Mouse (Mus musculus): Measurements from ENCODE around the gene Slc22a7. TPM values are rescaled to one million over a fixed set of nuclear protein-coding genes. Genes with fewer than 3 reads are reported as not detected.

Gene Slc22a7
- total RNA-seq (2023; ENCODE audit: inconsistent age), result not detected in 4 replicates

DNA sequence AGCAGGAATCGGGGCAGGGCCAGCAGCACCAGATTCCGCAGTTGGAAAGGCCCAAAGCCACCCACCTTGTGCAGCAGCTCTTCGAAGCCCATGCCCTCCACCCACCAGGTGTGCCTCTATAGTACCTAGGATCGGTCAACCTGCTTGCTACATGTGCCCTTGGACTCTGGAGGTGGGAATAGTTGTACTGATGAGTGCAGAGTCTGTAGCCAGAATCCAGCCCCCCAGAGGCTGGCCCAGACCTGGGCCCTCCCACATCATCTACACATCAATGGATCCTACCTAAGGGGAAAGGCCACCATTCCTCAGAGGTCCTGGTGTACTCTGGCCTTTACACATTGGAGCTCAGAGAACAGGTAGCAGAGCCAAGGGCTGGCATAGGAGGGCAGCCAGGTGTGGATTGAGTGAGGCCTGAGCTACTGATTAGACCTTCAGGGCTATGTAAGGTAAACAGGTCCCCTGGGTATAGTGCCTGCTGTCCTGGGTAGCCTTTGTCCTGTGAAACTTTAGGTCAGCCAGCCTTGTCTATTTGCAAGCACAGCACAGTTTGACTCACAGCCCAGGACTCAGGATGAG is at the start of gene Slc22a7:
Gene Slc22a7, minus strand, starts transcription at position 160 of the 576 bp plus-strand sequence.

DNA sequence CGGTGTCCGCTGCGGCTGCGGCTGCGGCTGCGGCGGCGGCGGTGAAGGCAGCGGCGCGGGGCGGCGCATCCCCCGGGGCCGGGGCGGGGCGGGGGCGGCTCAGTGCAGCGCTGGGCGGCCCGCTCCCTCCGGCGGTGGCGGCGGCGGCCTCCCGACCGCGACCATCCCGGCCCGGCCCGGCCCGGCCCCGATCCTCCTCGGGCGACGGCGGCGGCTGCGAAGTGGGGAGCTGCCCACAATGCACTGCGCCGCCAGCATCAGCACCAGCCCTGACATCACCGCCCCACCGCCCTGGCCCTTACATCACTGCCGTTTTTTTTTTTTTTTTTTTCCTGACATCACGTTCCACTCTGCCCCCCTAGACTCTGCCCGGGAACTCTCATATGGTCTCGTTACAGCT is 49.2 kb upstream of the Slc22a7 start, which contains the start of gene Ttbk1:
Gene Ttbk1, minus strand, starts transcription at position 245 of the 400 bp plus-strand sequence.

DNA sequence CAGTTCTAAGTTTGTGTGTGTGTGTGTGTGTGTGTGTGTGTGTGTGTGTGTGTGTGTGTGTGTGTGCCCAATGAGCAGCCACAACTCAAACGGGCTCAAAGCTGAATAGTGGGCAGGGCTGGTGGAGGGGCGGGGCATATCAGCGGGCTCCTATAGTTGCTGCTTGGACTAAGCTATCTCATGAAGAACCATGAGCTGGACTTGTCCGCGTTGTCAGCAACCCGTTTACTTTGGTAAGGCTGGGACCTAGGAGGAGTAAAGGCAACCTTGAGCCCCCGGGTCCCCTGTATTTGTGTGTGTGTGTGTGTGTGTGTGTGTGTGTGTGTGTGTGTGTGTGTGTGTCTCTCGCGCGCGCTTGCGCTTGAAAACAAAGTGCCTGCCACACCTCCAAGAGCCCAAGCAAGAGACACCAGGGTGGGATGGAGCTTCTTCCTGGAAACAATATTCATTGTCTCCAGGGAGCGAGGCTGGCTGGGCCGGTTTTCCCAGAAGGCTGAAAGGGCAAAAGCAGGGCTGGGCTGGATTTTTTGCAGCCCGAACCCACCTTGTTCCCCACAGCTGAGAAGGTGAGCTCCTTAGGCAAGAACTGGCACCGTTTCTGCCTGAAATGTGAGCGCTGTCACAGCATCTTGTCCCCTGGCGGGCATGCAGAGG is 9.4 kb downstream of the Slc22a7 start, which contains the start of gene Crip3:
Gene Crip3, plus strand, starts transcription at position 166 of the 654 bp plus-strand sequence.

DNA sequence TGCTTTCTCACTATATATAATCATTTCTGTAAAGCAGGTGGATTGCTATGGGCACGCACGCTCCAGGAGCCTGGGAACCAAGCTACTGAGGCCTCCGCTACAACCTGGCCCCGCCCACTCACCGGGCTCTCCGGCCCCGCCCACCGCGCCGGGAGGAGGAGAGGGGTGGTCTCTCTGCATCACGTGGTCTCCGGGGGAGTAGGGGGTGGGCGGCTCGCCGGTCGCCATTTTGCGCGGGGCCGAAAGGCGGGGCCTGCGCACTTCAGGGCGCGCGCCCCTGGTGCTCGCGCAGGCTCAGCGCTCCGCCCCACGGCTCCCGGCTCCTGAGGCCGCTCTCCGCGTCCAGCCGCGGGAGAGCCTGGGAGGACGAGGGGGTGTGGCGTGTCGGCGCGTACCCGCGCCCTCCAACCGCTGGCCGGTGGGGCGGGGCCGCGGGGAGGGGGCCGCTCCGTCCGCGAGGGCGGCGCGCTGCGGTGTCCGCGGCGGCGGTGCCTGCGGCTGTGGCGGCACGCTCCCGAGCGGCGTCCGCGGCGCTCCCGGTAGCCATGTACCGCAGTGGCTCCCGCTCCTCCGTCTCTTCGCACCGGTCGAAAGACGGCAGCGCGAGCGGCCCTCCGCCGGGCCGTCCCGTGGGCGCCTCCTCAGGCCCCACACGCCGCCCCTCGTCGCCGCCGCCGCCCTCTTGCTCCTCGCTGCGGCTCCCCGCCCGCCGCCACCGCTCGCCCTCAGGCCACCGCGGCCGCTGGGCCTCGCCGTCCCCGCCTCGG is 54.8 kb downstream of the Slc22a7 start, which contains the start of gene Zfp318:
Gene Zfp318, plus strand, starts transcription at position 438 of the 767 bp plus-strand sequence.

Other genes with a start within 250 kb of the Slc22a7 start
- gene Polh, start 235.8 kb downstream of the Slc22a7 start, total RNA-seq (2023; ENCODE audit: inconsistent age), result 13.6 to 16.2 TPM (median 15.4 TPM) in 4 replicates
- 38.1 to 43.0 TPM (median 40.4 TPM) in 4 replicates for gene Xpo5, start 235.7 kb downstream of the Slc22a7 start, total RNA-seq (2023; ENCODE audit: inconsistent age)
- 52.1 to 58.8 TPM (median 57.5 TPM) in 4 replicates for gene Polr1c, start 190.4 kb downstream of the Slc22a7 start, total RNA-seq (2023; ENCODE audit: inconsistent age)
- 71.3 to 86.5 TPM (median 83.7 TPM) in 4 replicates for gene Yipf3, start 190.4 kb downstream of the Slc22a7 start, total RNA-seq (2023; ENCODE audit: inconsistent age)
- 2.4 to 3.2 TPM (median 3.1 TPM) in 4 replicates for gene Lrrc73, start 184.9 kb downstream of the Slc22a7 start, total RNA-seq (2023; ENCODE audit: inconsistent age)
- gene Tjap1, start 155.4 kb downstream of the Slc22a7 start, total RNA-seq (2023; ENCODE audit: inconsistent age), result 60.9 to 70.2 TPM (median 65.6 TPM) in 4 replicates
- gene Dlk2, start 141.0 kb downstream of the Slc22a7 start, total RNA-seq (2023; ENCODE audit: inconsistent age), result not detected in 4 replicates
- 13.3 to 15.3 TPM (median 14.8 TPM) in 4 replicates for gene Abcc10, start 110.1 kb downstream of the Slc22a7 start, total RNA-seq (2023; ENCODE audit: inconsistent age)
- 257 to 298 TPM (median 276 TPM) in 4 replicates for gene Zfp318, start 54.7 kb downstream of the Slc22a7 start, total RNA-seq (2023; ENCODE audit: inconsistent age)
- gene Crip3, start 9.5 kb downstream of the Slc22a7 start, total RNA-seq (2023; ENCODE audit: inconsistent age), result 5.9 to 11.1 TPM (median 7.5 TPM) in 4 replicates
- 2.7 to 5.4 TPM (median 3.9 TPM) in 4 replicates for gene Ttbk1, start 49.2 kb upstream of the Slc22a7 start, total RNA-seq (2023; ENCODE audit: inconsistent age)
- 0.45 to 0.71 TPM in 2 of 4 replicates, not detected in the others for gene Dnph1, start 58.3 kb upstream of the Slc22a7 start, total RNA-seq (2023; ENCODE audit: inconsistent age)
- gene Cul9, start 107.9 kb upstream of the Slc22a7 start, total RNA-seq (2023; ENCODE audit: inconsistent age), result 14.3 to 16.9 TPM (median 15.9 TPM) in 4 replicates
- 84.2 to 96.1 TPM (median 88.7 TPM) in 4 replicates for gene Srf, start 117.7 kb upstream of the Slc22a7 start, total RNA-seq (2023; ENCODE audit: inconsistent age)
- 0.13 TPM in 1 of 4 replicates, not detected in the others for gene Ptk7, start 191.0 kb upstream of the Slc22a7 start, total RNA-seq (2023; ENCODE audit: inconsistent age)
- gene Klc4, start 207.6 kb upstream of the Slc22a7 start, total RNA-seq (2023; ENCODE audit: inconsistent age), result 18.5 to 22.0 TPM (median 20.3 TPM) in 4 replicates
- gene Mrpl2, start 207.8 kb upstream of the Slc22a7 start, total RNA-seq (2023; ENCODE audit: inconsistent age), result 29.4 to 53.4 TPM (median 41.9 TPM) in 4 replicates
- gene Cul7, start 211.9 kb upstream of the Slc22a7 start, total RNA-seq (2023; ENCODE audit: inconsistent age), result 7.4 to 8.4 TPM (median 7.9 TPM) in 4 replicates
- gene Rrp36, start 235.9 kb upstream of the Slc22a7 start, total RNA-seq (2023; ENCODE audit: inconsistent age), result 27.0 to 30.6 TPM (median 29.4 TPM) in 4 replicates
- 52.8 to 63.9 TPM (median 58.1 TPM) in 4 replicates for gene Mea1, start 240.3 kb upstream of the Slc22a7 start, total RNA-seq (2023; ENCODE audit: inconsistent age)
- 42.4 to 50.0 TPM (median 44.6 TPM) in 4 replicates for gene Klhdc3, start 242.5 kb upstream of the Slc22a7 start, total RNA-seq (2023; ENCODE audit: inconsistent age)